Mouse (Mus musculus): ENCODE data around the gene Slamf8. TPM values are rescaled to one million over a fixed set of nuclear protein-coding genes. Genes with fewer than 3 reads are reported as not detected.

The Slamf8 gene
- polyA plus RNA-seq (2012; rRNA removed) = 15.8 and 18.6 TPM in 2 replicates

- Histone ChIP-seq H3K36me3 (ENCODE audit: control insufficient read depth, insufficient read depth, low read length) (no peaks in the 10 kb centered on the region), H3K4me3 (ENCODE audit: extremely low read depth, insufficient read depth, insufficient read length) (no peak within 1 kb of the TSS; the same call in 1 of the 2 replicates), H3K27ac (ENCODE audit: insufficient read depth, low read length) (peak within 1 kb of the TSS; percentile 39; the same call in 1 of the 2 replicates), H3K4me1 (ENCODE audit: control insufficient read depth, insufficient read depth, insufficient read length) (no peaks in the 10 kb centered on the region; the same call in 1 of the 2 replicates), H3K27me3 (ENCODE audit: control insufficient read depth, insufficient read depth, low read length) (no peaks in the 10 kb centered on the region)
- 37% methylated on average over 7 of the region's 7 CpGs for WGBS
- peak in 1 of 2 experiments; percentile 25 for DNase-seq (ENCODE audit: low read depth in 1 of 2, low spot score in 2 of 2)
- TF ChIP-seq CTCF (IDR thresholded peaks at IDR 0.05; ENCODE audit: extremely low read depth, insufficient read depth, insufficient read length, insufficient replicate concordance) (no peak), POLR2A (IDR thresholded peaks at IDR 0.05; ENCODE audit: low read depth, low read length) (no peak)
Observed at GRCm38 (mm10) chr1:172590385-172590784, at the start of gene Slamf8. Slamf8 (minus strand) TSS chr1:172590568.

- DNase-seq (ENCODE audit: low read depth in 1 of 2, low spot score in 2 of 2) = no peak
- TF ChIP-seq CTCF (IDR thresholded peaks at IDR 0.05; ENCODE audit: extremely low read depth, insufficient read depth, insufficient read length, insufficient replicate concordance) (no peak), POLR2A (IDR thresholded peaks at IDR 0.05; ENCODE audit: low read depth, low read length) (no peak)
- no peaks in the 10 kb centered on the region for H3K27me3 ChIP-seq (ENCODE audit: control insufficient read depth, insufficient read depth, low read length)
- no peak overlapping the region for H3K27ac ChIP-seq (ENCODE audit: insufficient read depth, low read length)
- WGBS = 80% methylated on average over 2 of the region's 2 CpGs
- H3K4me3 ChIP-seq (ENCODE audit: extremely low read depth, insufficient read depth, insufficient read length) = no peak overlapping the region
- H3K36me3 ChIP-seq (ENCODE audit: control insufficient read depth, insufficient read depth, low read length) = no peaks in the 10 kb centered on the region
- no peaks in the 10 kb centered on the region for H3K4me1 ChIP-seq (ENCODE audit: control insufficient read depth, insufficient read depth, insufficient read length)
Observed at GRCm38 (mm10) chr1:172638781-172639180, 48.4 kb upstream of the Slamf8 start.

- H3K4me3 ChIP-seq (ENCODE audit: extremely low read depth, insufficient read depth, insufficient read length) = no peak overlapping the region
- no peaks in the 10 kb centered on the region for H3K36me3 ChIP-seq (ENCODE audit: control insufficient read depth, insufficient read depth, low read length)
- no peak overlapping the region for H3K27ac ChIP-seq (ENCODE audit: insufficient read depth, low read length)
- DNase-seq (ENCODE audit: low read depth in 1 of 2, low spot score in 2 of 2) = no peak
- no peaks in the 10 kb centered on the region for H3K4me1 ChIP-seq (ENCODE audit: control insufficient read depth, insufficient read depth, insufficient read length)
- no peaks in the 10 kb centered on the region for H3K27me3 ChIP-seq (ENCODE audit: control insufficient read depth, insufficient read depth, low read length)
- 90% methylated on average over 4 of the region's 4 CpGs for WGBS
- no peak for TF ChIP-seq CTCF (IDR thresholded peaks at IDR 0.05; ENCODE audit: extremely low read depth, insufficient read depth, insufficient read length, insufficient replicate concordance)
Observed at GRCm38 (mm10) chr1:172637801-172638200, 47.4 kb upstream of the Slamf8 start.

- WGBS = 45% methylated on average over 5 of the region's 5 CpGs
- no peak for DNase-seq (ENCODE audit: low read depth in 1 of 2, low spot score in 2 of 2)
- Histone ChIP-seq H3K27ac (ENCODE audit: insufficient read depth, low read length) (no peak overlapping the region), H3K4me1 (ENCODE audit: control insufficient read depth, insufficient read depth, insufficient read length) (no peaks in the 10 kb centered on the region), H3K4me3 (ENCODE audit: extremely low read depth, insufficient read depth, insufficient read length) (no peak overlapping the region), H3K36me3 (ENCODE audit: control insufficient read depth, insufficient read depth, low read length) (no peaks in the 10 kb centered on the region), H3K27me3 (ENCODE audit: control insufficient read depth, insufficient read depth, low read length) (no peaks in the 10 kb centered on the region)
- TF ChIP-seq CTCF (IDR thresholded peaks at IDR 0.05; ENCODE audit: extremely low read depth, insufficient read depth, insufficient read length, insufficient replicate concordance) (no peak), POLR2A (IDR thresholded peaks at IDR 0.05; ENCODE audit: low read depth, low read length) (no peak)
Observed at GRCm38 (mm10) chr1:172636266-172636665, 45.9 kb upstream of the Slamf8 start.

DNA sequence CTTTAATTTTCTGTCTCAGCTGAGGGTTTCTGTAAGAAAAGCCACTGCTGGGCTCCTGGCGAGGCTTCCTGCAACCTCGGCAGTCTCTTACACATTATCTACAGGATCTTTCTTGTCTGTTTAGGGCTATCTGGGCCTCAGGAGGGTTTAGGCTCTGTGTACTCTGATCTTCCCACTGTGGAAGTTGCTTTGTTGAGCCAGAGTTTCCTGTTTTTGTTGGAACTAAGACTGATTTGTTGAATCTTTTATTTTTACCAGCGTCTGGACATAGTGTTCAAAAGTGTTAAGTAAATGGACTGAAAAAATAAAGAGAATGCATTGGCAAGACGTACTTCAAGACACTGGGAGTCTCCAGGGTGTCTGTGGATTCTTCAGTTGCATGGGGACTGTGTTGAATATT, 44.9 kb upstream of the Slamf8 start:
- no peak overlapping the region for H3K4me3 ChIP-seq (ENCODE audit: extremely low read depth, insufficient read depth, insufficient read length)
- H3K36me3 ChIP-seq (ENCODE audit: control insufficient read depth, insufficient read depth, low read length) = no peaks in the 10 kb centered on the region
- no peak for TF ChIP-seq POLR2A (IDR thresholded peaks at IDR 0.05; ENCODE audit: low read depth, low read length)
- no peak for TF ChIP-seq CTCF (IDR thresholded peaks at IDR 0.05; ENCODE audit: extremely low read depth, insufficient read depth, insufficient read length, insufficient replicate concordance)
- H3K27me3 ChIP-seq (ENCODE audit: control insufficient read depth, insufficient read depth, low read length) = no peaks in the 10 kb centered on the region
- 55% methylated on average over 4 of the region's 4 CpGs for WGBS
- no peak for DNase-seq (ENCODE audit: low read depth in 1 of 2, low spot score in 2 of 2)
- no peaks in the 10 kb centered on the region for H3K4me1 ChIP-seq (ENCODE audit: control insufficient read depth, insufficient read depth, insufficient read length)
- no peak overlapping the region for H3K27ac ChIP-seq (ENCODE audit: insufficient read depth, low read length)

- TF ChIP-seq POLR2A (IDR thresholded peaks at IDR 0.05; ENCODE audit: low read depth, low read length) (no peak), CTCF (IDR thresholded peaks at IDR 0.05; ENCODE audit: extremely low read depth, insufficient read depth, insufficient read length, insufficient replicate concordance) (no peak)
- 87% methylated on average over 2 of the region's 2 CpGs for WGBS
Observed at GRCm38 (mm10) chr1:172634136-172634535, 43.8 kb upstream of the Slamf8 start.

DNA sequence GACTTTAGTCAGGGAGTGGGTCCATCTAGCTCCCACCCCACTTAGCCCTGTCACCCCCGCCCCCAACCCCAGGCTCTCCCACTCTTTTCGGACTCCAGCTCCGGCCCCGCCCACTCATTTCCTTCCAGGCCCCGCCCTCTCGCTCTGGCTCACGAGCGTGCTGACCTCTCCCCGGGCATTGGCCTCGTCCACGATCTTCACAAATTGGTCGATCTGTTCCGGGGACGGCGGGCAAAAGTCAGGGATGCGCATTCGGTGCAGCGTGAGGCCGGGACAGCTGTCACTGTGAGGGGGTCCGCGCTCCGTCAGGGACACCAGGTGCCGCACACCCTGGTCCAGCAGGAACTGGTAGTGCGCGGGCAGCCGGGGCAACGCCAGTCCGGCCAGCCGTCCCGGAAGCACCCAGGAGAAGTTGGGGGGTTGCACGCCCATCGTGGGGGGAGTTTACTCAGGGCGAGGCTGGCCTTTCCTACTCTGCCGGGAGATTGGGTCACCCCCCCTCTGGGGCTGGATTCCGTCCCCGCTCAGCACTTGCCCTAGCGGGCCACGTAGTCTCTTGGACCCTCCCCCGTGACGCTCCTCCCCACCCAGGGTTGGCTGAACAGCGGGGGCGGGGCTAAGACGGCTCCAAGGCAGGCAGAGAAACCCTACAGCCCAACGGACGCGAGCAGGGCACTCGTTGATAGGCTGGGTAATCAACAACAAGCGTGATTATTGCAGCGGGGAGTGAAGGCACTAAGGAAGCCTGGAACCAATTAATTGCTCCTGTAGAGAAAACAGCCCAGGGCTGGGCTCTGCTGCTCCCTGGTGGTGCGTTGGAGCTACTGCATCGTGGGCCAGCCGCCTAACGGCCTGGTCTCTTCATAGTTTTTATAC, 42.3 kb upstream of the Slamf8 start, which contains the start of gene Dusp23:
Dusp23 (minus strand) TSS at position 512 of the 876 bp plus-strand sequence.
- TF ChIP-seq CTCF (IDR thresholded peaks at IDR 0.05; ENCODE audit: extremely low read depth, insufficient read depth, insufficient read length, insufficient replicate concordance) = peak; percentile 92
- TF ChIP-seq POLR2A (IDR thresholded peaks at IDR 0.05; ENCODE audit: low read depth, low read length) = peak; percentile 2; the same call in 1 of the 2 replicates
- DNase-seq (ENCODE audit: low read depth in 1 of 2, low spot score in 2 of 2) = peak; percentile 91 to 92
- Histone ChIP-seq H3K4me1 (ENCODE audit: control insufficient read depth, insufficient read depth, insufficient read length) (no peaks in the 10 kb centered on the region), H3K27me3 (ENCODE audit: control insufficient read depth, insufficient read depth, low read length) (no peaks in the 10 kb centered on the region), H3K36me3 (ENCODE audit: control insufficient read depth, insufficient read depth, low read length) (no peaks in the 10 kb centered on the region), H3K27ac (ENCODE audit: insufficient read depth, low read length) (peak within 1 kb of the TSS; percentile 84), H3K4me3 (ENCODE audit: extremely low read depth, insufficient read depth, insufficient read length) (peak within 1 kb of the TSS; percentile 90)
- under 1% methylated on average over 53 of the region's 53 CpGs for WGBS

More at GRCm38 (mm10) chr1:172634136-172634535, 43.8 kb upstream of the Slamf8 start:
- Histone ChIP-seq H3K4me1 (ENCODE audit: control insufficient read depth, insufficient read depth, insufficient read length) (no peaks in the 10 kb centered on the region), H3K4me3 (ENCODE audit: extremely low read depth, insufficient read depth, insufficient read length) (no peak overlapping the region), H3K27me3 (ENCODE audit: control insufficient read depth, insufficient read depth, low read length) (no peaks in the 10 kb centered on the region), H3K36me3 (ENCODE audit: control insufficient read depth, insufficient read depth, low read length) (no peaks in the 10 kb centered on the region), H3K27ac (ENCODE audit: insufficient read depth, low read length) (no peak overlapping the region)
- DNase-seq (ENCODE audit: low read depth in 1 of 2, low spot score in 2 of 2) = no peak

Data from spleen, adult 2 months (tissue).